Mouse (Mus musculus): Measurements from ENCODE around the gene Vps33a. TPM values are rescaled to one million over a fixed set of nuclear protein-coding genes. Genes with fewer than 3 reads are reported as not detected.

The Vps33a gene
- polyA plus RNA-seq (2012): 10.1 and 11.2 TPM in 2 replicates

DNA sequence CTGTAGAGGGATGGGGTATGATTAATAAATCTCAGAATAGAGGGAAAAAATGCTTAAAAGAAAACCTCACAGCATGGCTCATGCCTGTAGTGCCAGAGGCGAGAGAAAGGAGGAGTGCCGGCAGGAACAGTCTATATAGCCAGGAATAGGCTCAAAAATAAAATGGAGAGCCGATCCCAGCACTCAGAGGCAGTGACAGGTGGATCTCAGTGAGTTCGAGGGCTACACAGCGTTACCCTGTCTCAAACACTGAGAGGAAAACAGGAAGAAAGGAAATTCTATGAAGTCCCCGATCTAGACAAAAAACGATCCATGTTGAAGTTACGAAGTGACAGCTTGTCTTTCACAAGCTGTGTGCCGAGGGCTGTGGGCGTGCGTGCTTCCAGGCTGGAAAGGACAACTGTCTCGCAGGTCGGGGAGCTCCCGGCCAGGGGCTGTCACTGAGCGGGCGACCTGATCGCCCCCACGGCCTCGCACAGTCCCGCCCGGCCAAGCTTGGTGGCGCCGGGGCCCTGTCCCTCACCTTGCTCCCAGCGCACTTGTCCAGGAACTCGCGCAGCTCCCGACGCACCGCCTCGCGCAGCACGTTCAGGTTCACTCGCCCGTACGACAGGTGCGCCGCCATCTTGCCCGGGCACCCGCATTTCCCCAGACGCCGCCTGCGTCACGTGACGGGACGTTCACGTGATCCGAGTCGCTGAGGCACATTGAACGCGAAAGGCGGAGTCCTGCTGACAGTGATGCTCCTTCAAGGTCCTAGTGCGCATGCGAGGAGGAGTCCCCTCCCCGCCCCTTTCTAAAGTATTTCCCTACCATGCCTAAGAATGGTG, at the start of gene Vps33a:
Gene Vps33a (minus strand): TSS at position 682 of the 830 bp plus-strand sequence.
- no peak for TF ChIP-seq GATA1 (IDR thresholded peaks at IDR 0.05; ENCODE audit: low read length)

DNA sequence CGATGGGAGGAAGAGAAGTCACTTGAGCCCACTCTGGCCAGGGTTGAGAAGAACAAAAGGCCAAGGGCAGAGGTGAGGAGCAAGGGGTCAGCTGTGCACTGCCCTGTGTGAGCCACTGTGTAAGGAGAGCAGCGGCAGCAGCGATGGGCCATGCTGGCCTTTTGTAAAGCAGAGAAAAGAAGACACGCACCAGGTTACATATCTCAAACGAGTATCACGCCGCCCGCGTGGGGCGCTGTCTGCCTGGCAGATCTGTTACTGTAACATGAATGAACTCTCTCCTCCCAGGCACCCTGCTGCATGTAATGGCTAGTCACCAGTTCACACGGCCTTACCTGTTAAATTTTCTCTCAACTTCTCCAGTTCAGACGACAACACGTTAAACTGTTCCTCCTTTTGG, 49.6 kb upstream of the Vps33a start:
- TF ChIP-seq GATA1 (IDR thresholded peaks at IDR 0.05; ENCODE audit: low read length): no peak

DNA sequence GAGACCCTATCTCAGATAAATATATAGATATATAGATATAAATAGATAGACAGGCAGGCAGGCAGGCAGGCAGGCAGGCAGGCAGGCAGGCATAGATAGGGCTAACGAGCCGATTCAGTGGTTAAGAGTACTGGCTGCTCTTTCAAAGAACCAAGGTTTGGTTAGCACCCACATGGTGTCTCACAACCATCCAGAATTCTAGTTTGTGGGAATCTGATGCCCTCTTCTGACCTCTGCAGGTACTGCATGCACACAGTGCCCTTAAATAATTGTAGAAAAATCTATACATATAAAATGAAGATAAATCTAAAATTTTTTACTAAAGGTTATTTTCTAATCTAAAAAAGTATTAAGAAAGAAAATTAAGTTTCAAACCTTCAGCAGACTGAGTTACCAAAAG, 45.7 kb upstream of the Vps33a start:
- TF ChIP-seq GATA1 (IDR thresholded peaks at IDR 0.05; ENCODE audit: low read length): no peak

DNA sequence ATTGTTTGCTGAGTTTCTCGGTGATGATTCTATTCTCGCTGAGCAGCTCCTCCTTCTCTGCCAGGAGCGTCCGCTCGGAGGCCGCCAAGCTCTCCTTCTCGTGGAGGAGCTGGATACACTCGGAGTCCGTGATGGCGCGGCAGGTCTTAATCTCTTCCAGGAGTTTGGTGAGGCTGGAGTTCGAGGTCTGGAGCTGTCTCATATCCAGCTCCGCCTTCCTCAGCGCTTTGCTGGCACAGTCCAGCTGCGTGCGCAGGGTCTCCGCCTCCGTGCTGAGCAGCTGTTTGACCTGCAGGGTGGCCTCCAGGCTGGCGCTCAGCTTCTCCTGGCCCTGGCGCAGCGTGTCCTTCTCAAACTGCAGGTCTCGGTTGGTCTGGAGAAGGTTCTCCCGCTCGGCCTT, 41.4 kb upstream of the Vps33a start:
- no peak for TF ChIP-seq GATA1 (IDR thresholded peaks at IDR 0.05; ENCODE audit: low read length)

DNA sequence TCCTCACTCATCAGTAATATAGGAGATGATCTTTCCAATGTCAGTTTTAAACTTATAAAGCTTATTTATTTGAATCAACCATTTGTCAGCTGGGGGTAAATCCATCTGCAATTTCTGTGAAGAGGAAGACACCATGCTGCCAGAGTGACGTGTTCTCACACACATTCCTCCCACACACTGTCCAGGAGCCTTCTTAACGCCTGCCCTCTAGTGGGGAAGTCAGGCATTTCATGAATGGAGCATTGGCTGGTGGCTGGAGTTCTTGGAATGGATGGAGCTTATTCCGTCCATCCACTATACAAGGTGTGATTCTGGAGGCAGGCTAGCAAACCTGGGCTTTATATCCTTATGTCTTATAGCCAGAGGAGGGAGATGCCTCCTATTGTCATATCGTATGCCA, 37.0 kb upstream of the Vps33a start:
- no peak for TF ChIP-seq GATA1 (IDR thresholded peaks at IDR 0.05; ENCODE audit: low read length)

DNA sequence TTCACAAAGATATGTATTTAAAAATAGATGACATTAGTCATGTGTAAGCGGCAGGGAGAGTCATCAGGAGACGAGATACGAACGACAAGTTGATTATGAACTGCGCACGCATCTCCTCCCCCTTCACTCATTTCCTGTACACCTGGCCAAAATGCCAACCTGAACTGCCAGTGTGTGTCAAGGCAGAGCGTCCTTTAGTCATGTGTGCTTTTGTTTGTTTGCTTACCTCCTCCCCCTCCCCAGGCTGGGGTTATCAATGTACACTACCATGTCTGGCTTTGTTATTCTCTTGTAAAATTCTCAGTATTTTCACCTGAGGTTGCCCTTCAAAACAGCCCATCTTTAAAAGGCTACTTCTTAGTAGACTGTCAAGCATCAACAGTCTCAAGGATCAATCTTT, 36.6 kb upstream of the Vps33a start:
- no peak for TF ChIP-seq GATA1 (IDR thresholded peaks at IDR 0.05; ENCODE audit: low read length)

DNA sequence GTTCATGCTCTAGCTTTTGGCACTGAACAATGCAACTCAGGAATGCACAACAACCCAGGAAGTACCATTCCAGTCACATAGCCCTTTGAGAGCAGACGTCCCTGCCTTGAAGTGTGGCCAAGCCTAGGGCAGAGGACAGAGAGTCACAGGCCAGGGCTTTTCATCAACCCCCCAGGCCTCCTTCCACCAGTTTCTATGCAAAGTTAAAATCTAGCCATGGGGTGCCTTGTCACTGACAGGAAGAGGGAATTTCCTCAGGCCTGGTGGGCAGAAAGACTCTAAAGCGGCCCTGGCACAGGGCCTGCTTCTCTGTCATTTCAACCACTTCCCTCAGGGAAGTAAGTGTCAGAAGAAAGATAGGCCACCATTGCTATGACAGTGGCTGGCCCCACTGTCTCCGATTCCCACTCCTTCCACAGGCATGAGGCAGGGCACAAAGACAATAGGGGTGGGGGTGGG, 34.4 kb upstream of the Vps33a start:
- TF ChIP-seq GATA1 (IDR thresholded peaks at IDR 0.05; ENCODE audit: low read length): no peak

DNA sequence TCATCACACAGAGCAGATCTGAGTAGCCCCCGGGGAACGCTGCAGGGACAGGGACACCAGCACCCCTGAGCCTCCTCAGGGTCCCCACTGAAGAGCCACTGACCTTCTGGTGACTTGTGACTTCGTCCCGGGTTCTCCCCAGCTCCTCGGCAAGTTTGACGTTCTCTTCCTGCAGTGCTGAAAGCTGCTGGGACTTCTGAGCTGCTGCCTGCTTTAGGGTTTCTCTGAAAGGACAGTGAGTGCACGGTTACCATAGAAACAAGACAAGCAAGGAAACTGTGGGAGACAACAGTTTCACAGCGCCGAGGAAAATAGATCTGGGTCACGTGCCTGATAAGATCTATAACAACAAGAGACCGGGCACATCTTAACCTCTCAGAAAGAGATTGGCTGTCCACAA, 30.7 kb upstream of the Vps33a start:
- TF ChIP-seq GATA1 (IDR thresholded peaks at IDR 0.05; ENCODE audit: low read length): no peak

DNA sequence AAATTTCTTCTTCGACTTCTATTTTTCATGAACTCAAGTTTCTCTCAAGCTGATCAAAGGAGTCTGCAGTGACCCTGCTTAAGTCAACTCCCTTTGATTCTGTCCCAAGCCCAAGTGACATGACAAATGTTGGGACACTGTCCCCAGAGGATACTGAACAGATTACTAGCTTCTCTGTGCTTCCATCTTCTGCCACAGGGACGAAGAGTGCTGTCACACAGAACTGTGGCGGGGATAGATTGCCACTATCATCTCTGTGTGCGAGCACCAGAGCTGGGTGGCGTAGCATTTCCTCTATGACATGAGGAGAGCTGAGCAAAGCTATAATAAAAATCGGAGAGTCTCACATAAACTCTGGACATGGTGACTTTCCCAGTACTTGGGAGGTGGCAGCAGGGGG, 29.3 kb upstream of the Vps33a start:
- TF ChIP-seq GATA1 (IDR thresholded peaks at IDR 0.05; ENCODE audit: low read length): no peak

DNA sequence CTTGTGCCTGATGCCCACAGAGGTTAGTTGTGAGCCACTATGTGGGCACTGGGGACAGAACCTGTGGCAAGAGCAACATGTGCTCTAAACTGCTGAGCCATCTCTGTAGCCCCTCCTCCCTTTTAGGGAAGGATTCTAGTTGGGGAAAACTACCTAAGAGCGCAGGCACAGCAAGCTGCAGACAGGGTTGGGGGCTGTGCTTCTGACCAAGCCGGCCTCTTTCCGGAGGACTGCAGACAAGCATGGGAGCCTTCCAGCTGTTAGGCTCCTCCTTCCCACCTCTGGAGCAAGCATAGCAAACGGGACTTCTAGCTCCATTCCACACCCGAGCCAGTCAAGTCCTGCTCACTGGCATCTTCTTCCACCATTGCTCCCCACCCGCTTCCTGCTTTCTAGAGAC, 26.5 kb upstream of the Vps33a start:
- no peak for TF ChIP-seq GATA1 (IDR thresholded peaks at IDR 0.05; ENCODE audit: low read length)

DNA sequence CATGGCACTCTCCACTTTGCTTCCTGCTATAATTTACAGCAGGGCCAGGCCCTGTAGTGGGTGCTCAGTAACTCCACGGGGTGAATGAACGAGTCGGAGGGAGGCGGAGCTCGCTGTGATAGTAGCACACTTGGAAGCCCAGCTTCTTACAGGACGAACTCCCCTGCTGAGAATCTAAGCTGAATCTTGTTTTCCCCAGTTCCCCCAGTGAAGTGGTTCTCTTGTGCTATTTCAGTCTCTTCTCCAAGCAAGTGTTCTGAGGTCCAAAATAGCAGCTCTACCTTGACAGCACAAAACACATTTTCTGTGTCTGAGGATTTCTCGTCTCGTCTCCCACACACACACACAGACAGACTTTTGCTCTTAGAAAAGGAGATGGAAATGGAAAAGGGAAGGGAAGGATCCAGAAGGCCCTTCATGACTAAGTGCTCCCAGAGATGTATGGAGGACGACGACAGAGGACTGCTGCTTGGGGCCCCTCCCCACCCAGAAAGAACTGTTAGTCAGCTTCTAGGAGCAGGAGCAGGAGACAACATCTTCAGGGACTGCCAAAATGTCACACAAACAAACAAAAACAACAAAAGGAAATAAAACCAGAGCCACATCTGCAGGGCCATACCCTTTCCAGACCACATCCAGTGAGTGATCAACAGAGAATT, 20.9 kb upstream of the Vps33a start:
- TF ChIP-seq GATA1 (IDR thresholded peaks at IDR 0.05; ENCODE audit: low read length): no peak

DNA sequence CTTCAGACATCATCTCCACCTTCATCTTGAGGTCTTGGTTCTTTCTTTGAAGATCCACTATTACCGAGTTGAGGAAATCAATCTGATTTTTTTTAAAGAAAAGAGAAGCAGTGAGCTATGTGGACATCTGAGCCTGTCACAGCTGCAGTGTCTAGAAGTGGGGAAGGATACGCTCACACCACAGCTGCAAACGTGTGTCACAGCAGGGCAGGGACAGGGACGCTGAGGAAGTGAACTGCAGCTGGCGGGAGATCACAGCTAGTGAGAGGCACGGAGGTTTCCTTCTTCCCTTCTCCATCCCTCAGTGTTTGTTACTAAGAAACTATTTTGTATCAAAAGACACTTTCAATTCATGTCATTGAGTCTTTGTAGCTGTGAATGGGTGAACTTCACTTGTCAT, 7.2 kb upstream of the Vps33a start:
- TF ChIP-seq GATA1 (IDR thresholded peaks at IDR 0.05; ENCODE audit: low read length): no peak

DNA sequence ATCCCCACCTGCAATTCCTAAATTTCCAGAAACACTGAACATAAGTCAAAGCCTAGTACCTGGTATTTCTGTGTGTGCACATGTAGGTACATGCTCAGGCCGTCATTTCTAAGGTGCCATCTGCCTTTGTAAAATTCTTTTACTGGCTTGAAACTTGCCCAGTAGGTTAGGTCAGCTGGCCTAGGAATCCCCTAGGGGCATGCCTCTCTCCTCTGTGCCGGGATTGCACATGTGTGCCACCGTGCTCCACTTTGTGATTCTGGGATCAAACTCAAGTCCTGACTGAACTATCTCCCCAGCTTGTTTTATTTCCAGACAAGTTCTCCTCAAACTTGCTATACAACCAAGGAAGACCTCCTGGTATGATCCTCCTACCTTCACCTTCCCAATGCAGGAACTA, 3.9 kb upstream of the Vps33a start:
- TF ChIP-seq GATA1 (IDR thresholded peaks at IDR 0.05; ENCODE audit: low read length): no peak

DNA sequence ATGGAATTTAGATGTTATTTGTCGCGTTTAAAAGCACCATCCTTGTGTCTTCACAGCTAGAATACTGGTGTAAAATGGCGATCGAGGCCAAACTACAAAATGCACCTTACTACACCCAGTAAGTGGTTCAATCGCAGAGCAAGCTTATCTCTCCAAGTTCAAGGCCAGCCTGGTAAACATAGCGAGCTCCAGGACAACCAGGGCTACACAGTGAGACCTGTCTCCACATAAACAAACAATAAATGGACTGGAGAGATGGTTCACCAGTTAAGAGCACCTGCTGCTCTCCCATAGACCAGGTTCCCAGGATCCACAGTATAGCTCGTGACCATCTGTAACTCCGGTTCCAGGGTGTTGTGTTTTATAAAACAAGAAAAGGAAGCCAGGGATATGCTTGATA, 524 bp upstream of the Vps33a start:
- TF ChIP-seq GATA1 (IDR thresholded peaks at IDR 0.05; ENCODE audit: low read length): no peak

DNA sequence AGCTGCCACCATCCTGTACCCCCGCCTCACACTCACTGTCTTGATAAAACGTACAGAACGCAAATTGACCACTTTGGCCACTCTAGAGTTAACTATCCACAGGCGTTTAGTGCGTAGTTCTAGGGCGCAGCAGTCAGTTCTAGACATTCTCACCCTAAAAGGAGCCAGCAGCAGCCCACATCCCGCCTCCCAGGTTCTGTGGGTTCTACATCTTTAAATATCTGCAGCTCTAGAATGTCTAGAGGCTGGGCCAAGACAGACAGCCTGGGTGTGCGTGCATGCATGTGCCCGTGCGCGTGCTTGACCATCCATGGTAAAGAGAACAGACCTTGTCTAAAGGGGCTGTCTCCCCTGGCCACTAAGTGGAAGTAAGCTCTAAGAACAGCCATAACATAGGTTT, 11.7 kb downstream of the Vps33a start:
- TF ChIP-seq GATA1 (IDR thresholded peaks at IDR 0.05; ENCODE audit: low read length): no peak

DNA sequence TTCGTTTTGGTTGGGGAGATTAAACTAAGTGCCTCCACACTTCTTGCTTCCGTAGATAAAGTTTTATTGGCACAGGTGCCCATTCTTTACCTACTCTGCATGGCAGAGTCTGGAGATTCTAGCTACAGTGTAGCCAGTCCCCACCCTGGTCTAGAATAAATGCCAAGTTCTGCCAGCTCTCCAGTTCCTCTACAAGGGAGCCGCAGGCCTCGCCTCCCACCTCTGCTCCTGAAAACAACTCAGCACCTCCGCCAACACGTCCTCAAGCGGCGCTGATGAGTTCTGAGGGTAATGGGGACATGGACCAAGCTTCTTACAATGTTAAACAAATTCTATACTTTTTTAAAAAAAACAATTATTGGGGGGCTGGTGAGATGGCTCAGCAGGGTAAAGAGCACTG, 13.2 kb downstream of the Vps33a start:
- no peak for TF ChIP-seq GATA1 (IDR thresholded peaks at IDR 0.05; ENCODE audit: low read length)

DNA sequence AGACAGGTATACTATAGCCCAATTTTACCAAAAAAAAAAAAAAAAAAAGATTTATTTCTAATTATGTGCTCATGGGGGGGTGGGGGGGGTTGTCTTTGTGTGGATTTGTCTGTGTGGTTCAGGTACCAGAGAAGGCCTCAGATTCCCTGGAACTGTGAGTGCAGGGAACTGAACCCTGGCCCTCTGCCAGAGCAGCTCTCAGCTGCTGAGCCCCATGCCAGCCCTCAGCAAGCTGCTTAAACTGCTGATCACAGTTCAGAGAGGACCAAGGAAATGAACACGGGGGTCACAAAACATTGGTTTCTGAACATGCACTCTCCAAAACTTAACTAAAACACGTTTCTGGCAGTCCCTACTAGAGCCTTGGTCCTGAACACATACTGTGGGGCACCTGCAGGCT, 16.4 kb downstream of the Vps33a start:
- no peak for TF ChIP-seq GATA1 (IDR thresholded peaks at IDR 0.05; ENCODE audit: low read length)
